Mouse (Mus musculus) heart, embryonic 15.5 days (tissue): ENCODE measurements at regions not wholly inside any gene's neighbourhood (a gene's known extent, or its start where the extent isn't known, plus 50 kb on each side); places are given as distances from the start of the nearest gene placed in this dataset.

Source experiments
- ATAC-seq: fragments of 200-750 bp; cut with Nextera tagmentation; replicated peaks from 2 replicates; pipeline ENCODE4 v1.8.0; 2017; ENCODE audit warnings: low read depth, moderate TSS enrichment; ENCODE audit not compliant: insufficient number of reproducible peaks, insufficient read depth, low FRiP score
- H3K27ac ChIP-seq: fragments of 300-500 bp; sonication (generic); 2 replicates; pipeline ENCODE4 v1.5.1; 2015; ENCODE audit warnings: mild to moderate bottlenecking, inconsistent platforms
- H3K27me3 ChIP-seq: fragments of 300-500 bp; sonication (generic); 2 replicates; pipeline ENCODE4 v1.6.1; 2015; ENCODE audit warnings: inconsistent platforms
- H3K36me3 ChIP-seq: fragments of 300-500 bp; sonication (generic); 2 replicates; pipeline ENCODE4 v1.6.1; 2015; ENCODE audit warnings: mild to moderate bottlenecking, inconsistent platforms
- H3K4me1 ChIP-seq: fragments of 300-500 bp; sonication (generic); replicated peaks from 2 replicates; pipeline ENCODE4 v1.6.1; 2015; ENCODE audit warnings: inconsistent platforms
- H3K4me2 ChIP-seq: fragments of 300-500 bp; sonication (generic); 2 replicates; pipeline ENCODE4 v1.6.1; 2015; ENCODE audit warnings: inconsistent platforms, mild to moderate bottlenecking, moderate library complexity
- H3K4me3 ChIP-seq: fragments of 300-500 bp; sonication (generic); 2 replicates; pipeline ENCODE4 v1.5.1; 2015; ENCODE audit warnings: mild to moderate bottlenecking, inconsistent platforms
- H3K9ac ChIP-seq: fragments of 300-500 bp; sonication (generic); 2 replicates; pipeline ENCODE4 v1.6.1; 2015; ENCODE audit warnings: mild to moderate bottlenecking, inconsistent platforms
- H3K9me3 ChIP-seq: fragments of 300-500 bp; sonication (generic); replicated peaks from 2 replicates; pipeline ENCODE4 v1.6.1; 2016; ENCODE audit warnings: inconsistent platforms
- WGBS: fragments of 180-500 bp; shearing (Covaris S2); methylation state at CpG from one replicate; pipeline ENCODE4 v1.1.7; 2015; ENCODE audit warnings: mixed read lengths; 5-methylcytosine and 5-hydroxymethylcytosine counted together

DNA sequence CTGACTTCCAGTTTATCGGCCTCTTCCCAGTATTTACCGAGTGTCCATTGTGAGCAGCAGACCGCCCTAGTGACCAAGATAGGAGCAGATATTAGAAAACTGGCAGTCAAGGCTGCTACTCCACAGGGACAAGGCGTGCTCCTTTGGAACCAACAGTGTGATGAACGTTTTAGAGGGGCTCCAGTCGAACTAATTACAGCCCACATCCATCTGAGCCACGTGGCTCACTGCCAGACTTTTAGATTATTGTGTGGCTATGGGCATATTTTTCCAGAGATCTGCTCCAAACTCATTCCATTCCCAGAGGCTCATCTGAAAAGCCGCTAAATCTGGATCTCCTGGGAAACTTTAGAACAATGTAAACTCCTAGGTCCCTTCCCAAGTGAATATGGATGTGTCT, 578.9 kb downstream of the Zfp352 start:
- H3K4me1 ChIP-seq, result no peaks in the 10 kb centered on the region
- 64% methylated on average over 8 of the region's 8 CpGs for WGBS
- no peak overlapping the region for H3K9ac ChIP-seq
- H3K27me3 ChIP-seq, result no peaks in the 10 kb centered on the region
- no peak overlapping the region for H3K4me2 ChIP-seq
- no peaks in the 10 kb centered on the region for H3K9me3 ChIP-seq
- no peaks in the 10 kb centered on the region for H3K36me3 ChIP-seq
- no peak overlapping the region for H3K27ac ChIP-seq
- ATAC-seq, result no peak
- H3K4me3 ChIP-seq, result no peak overlapping the region
